8 mouse cellular contexts compared by ENCODE assay signal in the genomic region with DNA sequence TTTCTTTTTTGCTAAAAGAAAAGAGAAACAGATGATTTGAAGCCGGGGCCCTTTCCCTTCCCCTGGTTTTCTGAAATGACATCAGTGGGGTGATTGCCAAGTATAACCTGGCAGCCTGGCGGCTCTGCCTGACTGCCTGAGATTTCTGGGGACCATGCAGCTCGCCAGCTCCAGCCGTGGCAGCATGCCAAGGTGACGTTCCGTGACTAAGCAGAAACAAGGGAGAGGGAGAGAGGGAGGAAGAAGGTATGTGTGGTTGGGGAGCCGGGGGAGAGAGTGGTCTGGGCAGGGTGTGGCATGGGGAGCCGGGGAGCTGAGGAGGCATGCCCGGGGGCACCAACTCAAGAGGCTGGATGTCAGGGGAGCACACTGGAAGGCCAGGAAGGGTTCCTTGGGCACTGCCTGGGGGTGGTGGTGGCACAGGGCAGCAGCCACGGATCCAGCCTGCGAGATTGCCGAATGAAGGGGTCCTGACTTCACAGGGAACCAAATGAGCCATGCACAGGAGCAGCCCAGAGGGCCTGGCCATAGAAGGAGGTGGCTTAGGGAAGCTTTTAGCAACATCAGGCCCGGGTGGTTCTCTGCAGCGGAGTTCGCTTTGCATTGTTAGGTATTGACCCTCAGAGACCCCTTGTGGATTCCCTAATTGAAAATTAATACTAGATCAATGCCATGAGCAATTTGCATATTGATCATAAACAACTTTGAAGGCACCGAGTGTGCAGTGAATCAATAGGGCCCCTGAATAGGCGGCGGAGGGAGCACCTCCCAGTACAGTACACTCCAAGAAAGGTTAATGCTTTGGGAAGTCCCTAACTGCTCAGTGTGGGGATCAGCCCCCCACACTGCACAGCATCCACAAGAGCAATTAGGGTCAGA.
DNase-seq lines count a peak whose midpoint lies in the region; ATAC-seq and TF ChIP-seq lines count a peak whose summit lies in the region.

No protein-coding gene starts in this region.

- peak overlapping the region; percentile 65 for H3K27ac ChIP-seq in hindbrain, embryonic 10.5 days
- no peak overlapping the region; the same call in 1 of the 2 replicates for H3K27ac ChIP-seq in hindbrain, embryonic 11.5 days (ENCODE audit: low read depth, low read length)
- H3K27ac ChIP-seq in embryonic facial prominence, embryonic 13.5 days, result peak overlapping the region; percentile 88
- H3K27ac ChIP-seq in heart, embryonic 11.5 days (ENCODE audit: low read depth, low read length), result 0 out of 2 replicates have a peak overlapping the region, but pooled peaks have one; percentile 37
- peak overlapping the region; percentile 61 for H3K27ac ChIP-seq in kidney, embryonic 15.5 days
- peak overlapping the region; percentile 63 for H3K27ac ChIP-seq in limb, embryonic 14.5 days (replicated peaks; ENCODE audit: low read depth, low read length)
- H3K27ac ChIP-seq in neural tube, embryonic 15.5 days (replicated peaks), result peak overlapping the region; percentile 69

- peaks cover 15% of the 10 kb centered on the region; the same call in 1 of the 2 replicates for H3K27me3 ChIP-seq in hindbrain, embryonic 10.5 days (ENCODE audit: insufficient read depth, poor library complexity, severe bottlenecking)
- H3K27me3 ChIP-seq in hindbrain, embryonic 11.5 days (ENCODE audit: control insufficient read depth, insufficient read depth, low read length), result no peaks in the 10 kb centered on the region
- no peaks in the 10 kb centered on the region for H3K27me3 ChIP-seq in embryonic facial prominence, embryonic 13.5 days
- no peaks in the 10 kb centered on the region for H3K27me3 ChIP-seq in heart, embryonic 11.5 days (ENCODE audit: control insufficient read depth, insufficient read depth, low read length)
- H3K27me3 ChIP-seq in kidney, embryonic 15.5 days, result no peaks in the 10 kb centered on the region
- no peaks in the 10 kb centered on the region for H3K27me3 ChIP-seq in limb, embryonic 14.5 days (ENCODE audit: control insufficient read depth, insufficient read depth, low read length)
- H3K27me3 ChIP-seq in neural tube, embryonic 15.5 days (replicated peaks), result no peaks in the 10 kb centered on the region

- ATAC-seq in hindbrain, embryonic 11.5 days (ENCODE audit: low FRiP score), result no peak
- peak; percentile 43; the same call in 1 of the 2 replicates for ATAC-seq in embryonic facial prominence, embryonic 13.5 days (ENCODE audit: insufficient number of reproducible peaks, insufficient read depth, low FRiP score, low TSS enrichment, low read depth)
- ATAC-seq in heart, embryonic 11.5 days (replicated peaks; ENCODE audit: insufficient number of reproducible peaks, low FRiP score, low TSS enrichment), result 0 out of 2 replicates have a peak, but pooled peaks have one; percentile 37
- ATAC-seq in kidney, embryonic 15.5 days (replicated peaks; ENCODE audit: low FRiP score), result peak; percentile 59
- ATAC-seq in limb, embryonic 14.5 days (ENCODE audit: low FRiP score, low read depth), result peak; percentile 62; the same call in 1 of the 2 replicates
- ATAC-seq in neural tube, embryonic 15.5 days (ENCODE audit: low FRiP score), result peak; percentile 49; the same call in 1 of the 2 replicates
- no peak for ATAC-seq in activated CD4-positive, CD25-positive, alpha-beta regulatory T cell, adult 4 months

- DNase-seq in hindbrain, embryonic 10.5 days (ENCODE audit: low spot score), result no peak
- no peak for DNase-seq in hindbrain, embryonic 11.5 days (ENCODE audit: low spot score)
- peak; percentile 79 for DNase-seq in limb, embryonic 14.5 days (ENCODE audit: low spot score)

- WGBS in hindbrain, embryonic 10.5 days, result 56% methylated on average over 18 of the region's 18 CpGs
- 50% methylated on average over 18 of the region's 18 CpGs for WGBS in hindbrain, embryonic 11.5 days
- 25% methylated on average over 18 of the region's 18 CpGs for WGBS in embryonic facial prominence, embryonic 13.5 days
- 57% methylated on average over 18 of the region's 18 CpGs for WGBS in heart, embryonic 11.5 days (ENCODE audit: insufficient replicate concordance)
- 34% methylated on average over 18 of the region's 18 CpGs for WGBS in kidney, embryonic 15.5 days
- WGBS in limb, embryonic 14.5 days, result 34% methylated on average over 18 of the region's 18 CpGs
- WGBS in neural tube, embryonic 15.5 days, result 25% methylated on average over 18 of the region's 18 CpGs

- no peak overlapping the region for H3K4me2 ChIP-seq in hindbrain, embryonic 11.5 days (replicated peaks; ENCODE audit: low read depth, low read length)
- peak overlapping the region; percentile 44 for H3K4me2 ChIP-seq in embryonic facial prominence, embryonic 13.5 days
- no peak overlapping the region; the same call in 1 of the 2 replicates for H3K4me2 ChIP-seq in heart, embryonic 11.5 days
- peak overlapping the region; percentile 25; the same call in 1 of the 2 replicates for H3K4me2 ChIP-seq in kidney, embryonic 15.5 days
- H3K4me2 ChIP-seq in limb, embryonic 14.5 days (replicated peaks; ENCODE audit: low read depth, low read length, severe bottlenecking), result peak overlapping the region; percentile 28
- H3K4me2 ChIP-seq in neural tube, embryonic 15.5 days, result peak overlapping the region; percentile 20

- H3K4me1 ChIP-seq in hindbrain, embryonic 10.5 days (replicated peaks), result peaks cover 76% of the 10 kb centered on the region
- H3K4me1 ChIP-seq in hindbrain, embryonic 11.5 days (replicated peaks; ENCODE audit: control insufficient read depth, insufficient read depth, low read length), result peaks cover 19% of the 10 kb centered on the region; the same call in 1 of the 2 replicates
- peaks cover 81% of the 10 kb centered on the region for H3K4me1 ChIP-seq in embryonic facial prominence, embryonic 13.5 days
- H3K4me1 ChIP-seq in heart, embryonic 11.5 days (ENCODE audit: control insufficient read depth, insufficient read depth, low read length), result peaks cover 56% of the 10 kb centered on the region
- peaks cover 70% of the 10 kb centered on the region for H3K4me1 ChIP-seq in kidney, embryonic 15.5 days
- H3K4me1 ChIP-seq in limb, embryonic 14.5 days (ENCODE audit: control insufficient read depth, insufficient read depth, low read length), result peaks cover 59% of the 10 kb centered on the region
- peaks cover 72% of the 10 kb centered on the region for H3K4me1 ChIP-seq in neural tube, embryonic 15.5 days

- H3K36me3 ChIP-seq in hindbrain, embryonic 10.5 days, result peaks cover 10% of the 10 kb centered on the region; the same call in 1 of the 2 replicates
- H3K36me3 ChIP-seq in hindbrain, embryonic 11.5 days (ENCODE audit: control insufficient read depth, insufficient read depth, low read length), result no peaks in the 10 kb centered on the region
- 0 out of 2 replicates have a peak, but pooled peaks cover 6% of the 10 kb centered on the region for H3K36me3 ChIP-seq in embryonic facial prominence, embryonic 13.5 days
- no peaks in the 10 kb centered on the region for H3K36me3 ChIP-seq in heart, embryonic 11.5 days (ENCODE audit: control insufficient read depth, insufficient read depth, low read length)
- no peaks in the 10 kb centered on the region; the same call in 1 of the 2 replicates for H3K36me3 ChIP-seq in kidney, embryonic 15.5 days
- peaks cover 11% of the 10 kb centered on the region; the same call in 1 of the 2 replicates for H3K36me3 ChIP-seq in limb, embryonic 14.5 days (ENCODE audit: control insufficient read depth, insufficient read depth, low read length)
- no peaks in the 10 kb centered on the region for H3K36me3 ChIP-seq in neural tube, embryonic 15.5 days

- H3K9ac ChIP-seq in hindbrain, embryonic 11.5 days (ENCODE audit: low read depth, low read length), result no peak overlapping the region
- peak overlapping the region; percentile 36; the same call in 1 of the 2 replicates for H3K9ac ChIP-seq in embryonic facial prominence, embryonic 13.5 days
- peak overlapping the region; percentile 29; the same call in 1 of the 2 replicates for H3K9ac ChIP-seq in heart, embryonic 11.5 days (ENCODE audit: low read depth, low read length)
- H3K9ac ChIP-seq in kidney, embryonic 15.5 days, result no peak overlapping the region
- no peak overlapping the region for H3K9ac ChIP-seq in limb, embryonic 14.5 days (ENCODE audit: low read depth, low read length, severe bottlenecking)
- peak overlapping the region; percentile 22; the same call in 1 of the 2 replicates for H3K9ac ChIP-seq in neural tube, embryonic 15.5 days (replicated peaks)

- H3K9me3 ChIP-seq in hindbrain, embryonic 10.5 days, result no peaks in the 10 kb centered on the region
- H3K9me3 ChIP-seq in hindbrain, embryonic 11.5 days (ENCODE audit: control insufficient read depth, low read length), result no peaks in the 10 kb centered on the region
- no peaks in the 10 kb centered on the region for H3K9me3 ChIP-seq in embryonic facial prominence, embryonic 13.5 days
- no peaks in the 10 kb centered on the region for H3K9me3 ChIP-seq in heart, embryonic 11.5 days (replicated peaks; ENCODE audit: control insufficient read depth, low read length)
- no peaks in the 10 kb centered on the region for H3K9me3 ChIP-seq in kidney, embryonic 15.5 days (replicated peaks)
- H3K9me3 ChIP-seq in limb, embryonic 14.5 days (ENCODE audit: control insufficient read depth, low read length), result no peaks in the 10 kb centered on the region
- no peaks in the 10 kb centered on the region for H3K9me3 ChIP-seq in neural tube, embryonic 15.5 days (replicated peaks)

- no peak for TF ChIP-seq POLR2A in limb, embryonic 14.5 days (IDR thresholded peaks at IDR 0.05; ENCODE audit: borderline replicate concordance, extremely low read depth, insufficient read depth, insufficient read length)

- H3K4me3 ChIP-seq in hindbrain, embryonic 10.5 days, result no peak overlapping the region
- no peak overlapping the region for H3K4me3 ChIP-seq in hindbrain, embryonic 11.5 days (ENCODE audit: low read depth, low read length)
- no peak overlapping the region for H3K4me3 ChIP-seq in embryonic facial prominence, embryonic 13.5 days
- H3K4me3 ChIP-seq in heart, embryonic 11.5 days (ENCODE audit: low read depth, low read length), result no peak overlapping the region
- no peak overlapping the region for H3K4me3 ChIP-seq in kidney, embryonic 15.5 days (replicated peaks)
- no peak overlapping the region for H3K4me3 ChIP-seq in limb, embryonic 14.5 days (replicated peaks; ENCODE audit: low read length)
- H3K4me3 ChIP-seq in neural tube, embryonic 15.5 days (replicated peaks), result no peak overlapping the region

Comparison
In these comparisons a context has a peak if more than half of its experiments do, and no peak if none do; other contexts are left out.
1. ATAC-seq: peak in embryonic facial prominence, embryonic 13.5 days (single experiment), heart, embryonic 11.5 days (single experiment), kidney, embryonic 15.5 days (single experiment), limb, embryonic 14.5 days (single experiment) and neural tube, embryonic 15.5 days (single experiment); none in hindbrain, embryonic 11.5 days (single experiment) and activated CD4-positive, CD25-positive, alpha-beta regulatory T cell, adult 4 months (single experiment).
2. H3K4me2 ChIP-seq: peak in embryonic facial prominence, embryonic 13.5 days (single experiment), kidney, embryonic 15.5 days (single experiment), limb, embryonic 14.5 days (single experiment) and neural tube, embryonic 15.5 days (single experiment); none in hindbrain, embryonic 11.5 days (single experiment) and heart, embryonic 11.5 days (single experiment).
3. H3K9ac ChIP-seq: peak in embryonic facial prominence, embryonic 13.5 days (single experiment), heart, embryonic 11.5 days (single experiment) and neural tube, embryonic 15.5 days (single experiment); none in hindbrain, embryonic 11.5 days (single experiment), kidney, embryonic 15.5 days (single experiment) and limb, embryonic 14.5 days (single experiment).